Mouse (Mus musculus) heart, postnatal 0 days (tissue): ENCODE results near the gene Ppif. TPM values are rescaled to one million over a fixed set of nuclear protein-coding genes. Genes with fewer than 3 reads are reported as not detected.

Experiments used
- ATAC-seq: fragments of 200-750 bp; cut with Nextera tagmentation; 2 replicates; pipeline ENCODE4 v1.8.0; 2017; ENCODE audit warnings: low read depth, moderate number of reproducible peaks, moderate library complexity; ENCODE audit not compliant: insufficient read depth
- DNase-seq: peaks from one replicate; pipeline ENCODE4 v3.0.0-alpha.2; 2016; ENCODE audit warnings: low spot score
- H3K27ac ChIP-seq: fragments of 300-500 bp; sonication (generic); 2 replicates; pipeline ENCODE4 v1.5.1; 2014; ENCODE audit warnings: low read depth, mild to moderate bottlenecking
- H3K27me3 ChIP-seq: fragments of 300-500 bp; sonication (generic); 2 replicates; pipeline ENCODE4 v1.6.1; 2014; ENCODE audit warnings: low read length, mixed read lengths; ENCODE audit not compliant: control insufficient read depth, insufficient read depth
- H3K36me3 ChIP-seq: fragments of 300-500 bp; sonication (generic); replicated peaks from 2 replicates; pipeline ENCODE4 v1.6.1; 2014; ENCODE audit warnings: low read length, mixed read lengths; ENCODE audit not compliant: control insufficient read depth, insufficient read depth
- H3K4me1 ChIP-seq: fragments of 300-500 bp; sonication (generic); 2 replicates; pipeline ENCODE4 v1.6.1; 2014; ENCODE audit warnings: antibody characterized with exemption; ENCODE audit not compliant: control insufficient read depth, insufficient read depth
- H3K4me2 ChIP-seq: fragments of 300-500 bp; sonication (generic); 2 replicates; pipeline ENCODE4 v1.6.1; 2014; ENCODE audit warnings: low read depth, mild to moderate bottlenecking, low read length, moderate library complexity
- H3K4me3 ChIP-seq: fragments of 300-500 bp; sonication (generic); 2 replicates; pipeline ENCODE4 v1.5.1; 2014; ENCODE audit warnings: low read depth, low read length
- H3K9ac ChIP-seq: fragments of 300-500 bp; sonication (generic); replicated peaks from 2 replicates; pipeline ENCODE4 v1.6.1; 2014; ENCODE audit warnings: low read depth, low read length, mixed read lengths
- H3K9me3 ChIP-seq: fragments of 300-500 bp; sonication (generic); replicated peaks from 2 replicates; pipeline ENCODE4 v1.6.1; 2016; ENCODE audit warnings: low read length; ENCODE audit not compliant: control insufficient read depth
- CTCF ChIP-seq: IDR thresholded peaks from 2 replicates; pipeline ENCODE4 v1.5.1; 2016; ENCODE audit warnings: antibody characterized with exemption, control low read depth, low read depth
- EP300 ChIP-seq: IDR thresholded peaks from 2 replicates; pipeline ENCODE4 v1.6.1; 2016; ENCODE audit warnings: antibody characterized with exemption, low read depth
- WGBS: fragments of 180-500 bp; shearing (Covaris S2); extraction: QIAGEN DNeasy Blood & Tissue Kit; methylation state at CpG from one replicate; pipeline ENCODE4 v1.1.7; 2014; 5-methylcytosine and 5-hydroxymethylcytosine counted together
- polyA plus RNA-seq: library from polyadenylated mRNA; unstranded; fragments of >200 nt; fragmentation: Nextera tagmentation; extraction: Ambion mirVana; gene quantifications from 2 replicates; pipeline ENCODE4 v1.2.1, GENCODE M21; 2015
- total RNA-seq: library from RNA; depleted of rRNA; stranded (reverse); fragments of >200 nt; gene quantifications from 2 replicates; pipeline ENCODE4 v1.2.3, GENCODE M21; 2014; ENCODE audit warnings: low replicate concordance

The Ppif gene
- total and polyA plus RNA-seq, 2 experiments from 2014 or later = 140 to 205 TPM

GRCm38 (mm10) chr14:25696356-25696755 is 2.4 kb downstream of the Ppif start:
- Histone ChIP-seq H3K36me3 (peaks cover 54% of the 10 kb centered on the region), H3K4me3 (no peak overlapping the region), H3K4me1 (peaks cover 22% of the 10 kb centered on the region), H3K27ac (peak overlapping the region; percentile 2; the same call in 1 of the 2 replicates), H3K4me2 (no peak overlapping the region), H3K9ac (0 out of 2 replicates have a peak overlapping the region, but pooled peaks have one; percentile 5), H3K9me3 (no peaks in the 10 kb centered on the region), H3K27me3 (no peaks in the 10 kb centered on the region)
- DNase-seq (no peak), ATAC-seq (no peak)
- TF ChIP-seq CTCF (no peak), EP300 (no peak)
- WGBS = 54% methylated on average over 2 of the region's 2 CpGs

GRCm38 (mm10) chr14:25701986-25702385 is 8.0 kb downstream of the Ppif start:
- TF ChIP-seq EP300 (no peak), CTCF (peak; percentile 81)
- Histone ChIP-seq H3K36me3 (peaks cover 42% of the 10 kb centered on the region), H3K27ac (no peak overlapping the region), H3K27me3 (no peaks in the 10 kb centered on the region), H3K9me3 (no peaks in the 10 kb centered on the region), H3K4me1 (no peaks in the 10 kb centered on the region), H3K9ac (no peak overlapping the region), H3K4me3 (no peak overlapping the region), H3K4me2 (no peak overlapping the region)
- ATAC-seq = peak; percentile 49; the same call in 1 of the 2 replicates
- DNase-seq = peak; percentile 83

DNA sequence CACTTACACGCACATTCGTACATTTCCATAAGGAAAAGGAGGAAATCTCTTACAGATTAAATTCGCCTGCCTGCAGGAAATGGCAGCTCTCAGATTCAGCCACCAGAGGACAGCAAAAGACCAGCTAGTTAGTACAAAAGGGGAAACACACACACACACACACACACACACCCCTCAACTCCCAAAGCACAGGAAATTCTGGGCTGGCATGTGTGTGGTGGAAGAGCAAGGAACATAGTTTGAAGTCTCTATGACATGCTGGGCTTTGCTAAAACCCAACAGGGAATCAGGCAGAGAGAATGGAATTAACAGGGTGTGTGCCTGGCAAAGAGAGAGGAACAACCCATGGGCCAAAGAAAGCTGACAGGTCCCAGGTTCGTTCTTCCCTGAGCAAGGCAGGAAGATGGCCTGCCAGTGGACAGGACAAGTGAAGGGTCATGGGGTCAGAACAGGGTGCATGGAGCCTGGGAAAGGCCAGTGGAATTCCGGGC is 13.8 kb downstream of the Ppif start:
- H3K36me3 ChIP-seq = no peaks in the 10 kb centered on the region
- WGBS = 36% methylated on average over 5 of the region's 5 CpGs
- no peak overlapping the region for H3K9ac ChIP-seq
- no peak overlapping the region for H3K4me2 ChIP-seq
- no peak overlapping the region for H3K4me3 ChIP-seq
- TF ChIP-seq EP300 (0 out of 2 replicates have a peak, but pooled peaks have one; percentile 34), CTCF (peak; percentile 94)
- no peaks in the 10 kb centered on the region for H3K27me3 ChIP-seq
- peak overlapping the region; percentile 85 for H3K27ac ChIP-seq
- peaks cover 45% of the 10 kb centered on the region for H3K4me1 ChIP-seq
- peak; percentile 69 for DNase-seq
- ATAC-seq = 0 out of 2 replicates have a peak, but pooled peaks have one; percentile 18
- no peaks in the 10 kb centered on the region for H3K9me3 ChIP-seq

DNA sequence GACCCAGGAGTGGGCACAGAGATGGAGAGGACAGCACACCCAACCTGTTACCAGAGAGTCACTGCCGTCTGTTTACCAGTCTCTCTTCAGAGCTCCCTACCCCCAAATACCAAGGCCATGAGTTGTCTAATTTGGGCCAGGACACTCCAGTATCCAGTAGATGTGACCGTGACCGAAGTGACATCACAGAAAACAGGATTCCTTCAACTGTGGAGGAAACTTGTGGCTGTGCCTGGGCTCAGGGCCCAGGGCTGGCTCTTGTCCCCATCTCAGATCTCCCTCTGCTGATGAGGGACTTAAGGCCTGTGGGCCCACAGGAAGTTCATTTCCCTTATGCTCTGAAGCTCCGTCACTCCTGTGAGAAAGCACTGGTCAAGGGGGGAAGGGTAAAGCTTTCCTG is 14.5 kb downstream of the Ppif start:
- peaks cover 3% of the 10 kb centered on the region; the same call in 1 of the 2 replicates for H3K36me3 ChIP-seq
- no peak for TF ChIP-seq EP300
- no peak for TF ChIP-seq CTCF
- DNase-seq (peak; percentile 67), ATAC-seq (peak; percentile 51)
- H3K4me2 ChIP-seq = no peak overlapping the region
- no peak overlapping the region for H3K4me3 ChIP-seq
- peaks cover 45% of the 10 kb centered on the region for H3K4me1 ChIP-seq
- 0 out of 2 replicates have a peak overlapping the region, but pooled peaks have one; percentile 1 for H3K9ac ChIP-seq
- 23% methylated on average over 4 of the region's 4 CpGs for WGBS
- H3K9me3 ChIP-seq = no peaks in the 10 kb centered on the region
- no peaks in the 10 kb centered on the region for H3K27me3 ChIP-seq
- H3K27ac ChIP-seq = peak overlapping the region; percentile 85

DNA sequence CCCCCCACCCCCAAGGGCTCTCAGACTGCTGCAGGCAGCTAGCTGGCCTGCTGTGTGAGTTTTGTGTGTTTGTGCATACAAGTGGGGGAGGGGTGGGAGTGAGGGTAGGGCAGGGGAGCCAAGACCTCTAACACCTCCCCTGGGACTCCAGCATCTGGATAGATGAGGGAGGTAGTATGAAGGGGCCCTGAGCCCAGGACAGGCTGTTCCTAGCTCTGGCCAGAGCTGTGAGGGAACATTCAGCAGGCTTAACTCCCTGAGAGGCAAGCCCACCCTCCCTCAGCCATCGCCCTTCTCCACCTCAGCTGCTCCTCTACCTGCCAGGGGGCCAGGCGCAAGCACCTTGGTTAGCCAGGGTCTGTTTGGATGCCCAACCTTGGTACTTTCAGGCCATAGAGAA is 15.0 kb downstream of the Ppif start:
- peak overlapping the region; percentile 85 for H3K27ac ChIP-seq
- H3K27me3 ChIP-seq = no peaks in the 10 kb centered on the region
- no peak for DNase-seq
- no peaks in the 10 kb centered on the region for H3K9me3 ChIP-seq
- H3K4me1 ChIP-seq = peaks cover 45% of the 10 kb centered on the region
- H3K4me2 ChIP-seq = no peak overlapping the region
- ATAC-seq = peak; percentile 22
- 0 out of 2 replicates have a peak overlapping the region, but pooled peaks have one; percentile 1 for H3K9ac ChIP-seq
- H3K4me3 ChIP-seq = no peak overlapping the region
- WGBS = 75% methylated on average over 2 of the region's 2 CpGs
- TF ChIP-seq CTCF (no peak), EP300 (peak; percentile 56; the same call in 1 of the 2 replicates)
- H3K36me3 ChIP-seq = peaks cover 7% of the 10 kb centered on the region

DNA sequence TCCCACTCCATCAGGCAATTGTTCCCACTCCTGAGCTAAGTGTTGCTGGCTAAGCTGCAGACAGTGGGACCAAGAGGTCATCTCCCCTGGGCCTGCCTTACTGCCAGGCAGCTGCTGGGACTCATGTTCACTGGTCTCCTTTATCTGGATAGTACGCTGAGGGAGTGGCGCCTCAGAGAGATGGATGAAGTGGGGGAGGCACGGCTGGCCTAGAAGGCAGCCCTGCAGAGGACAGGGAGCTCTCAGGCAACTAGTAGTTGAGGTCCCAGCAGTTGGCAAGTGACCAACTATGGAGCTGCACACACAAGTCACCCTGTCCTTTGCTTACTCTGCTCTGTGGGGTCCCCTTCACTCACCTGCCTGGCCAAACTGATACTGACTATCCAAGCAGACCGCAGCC is 16.1 kb downstream of the Ppif start:
- Histone ChIP-seq H3K36me3 (peaks cover 18% of the 10 kb centered on the region), H3K27ac (peak overlapping the region; percentile 85), H3K4me1 (peaks cover 45% of the 10 kb centered on the region), H3K4me3 (no peak overlapping the region), H3K9ac (no peak overlapping the region), H3K27me3 (no peaks in the 10 kb centered on the region), H3K4me2 (no peak overlapping the region), H3K9me3 (no peaks in the 10 kb centered on the region)
- WGBS = 14% methylated on average over 4 of the region's 4 CpGs
- ATAC-seq (no peak), DNase-seq (peak; percentile 50)
- TF ChIP-seq CTCF = no peak
- TF ChIP-seq EP300 = no peak
